Mouse (Mus musculus) adrenal gland, postnatal 36 days (tissue): ENCODE results near the gene Lcn10. TPM values are rescaled to one million over a fixed set of nuclear protein-coding genes. Genes with fewer than 3 reads are reported as not detected.
"Not testable (repeated sequence)": the region's sequence is repeated elsewhere in the genome, so short reads cannot be mapped to it uniquely, and the experiment has no call there.

Experiments used
- DNase-seq, 2 experiments: peaks; one replicate each; pipeline ENCODE4 v3.0.0; 2021; ENCODE audit warnings: mixed read lengths in 1 of 2
- long read RNA-seq, 2 experiments: library from polyadenylated mRNA; stranded (forward); transcript quantifications; one replicate each; pipeline ENCODE4 v2.0.0; 2021; ENCODE audit warnings: borderline sequencing depth in 2 of 2
- total RNA-seq, 2 experiments: library from RNA; stranded (reverse); gene quantifications; 2 replicates each; pipeline ENCODE4 v1.2.3; 2021

Lcn10 gene
- total RNA-seq, result not detected
- long read RNA-seq, experiment 1, result 0 reads
- long read RNA-seq, experiment 2, result 0 reads

- no peak for DNase-seq
Observed at GRCm38 (mm10) chr2:25682426-25682825, at the start of gene Lcn10. Lcn10 (plus strand) TSS chr2:25682726.

GRCm38 (mm10) chr2:25633616-25634015 is 48.9 kb upstream of the Lcn10 start:
- peak; percentile 49 to 75 for DNase-seq

GRCm38 (mm10) chr2:25634046-25634445 is 48.5 kb upstream of the Lcn10 start:
- DNase-seq, result peak; percentile 41 to 59

- peak; percentile 66 to 74 for DNase-seq
Observed at GRCm38 (mm10) chr2:25639890-25640289, 42.6 kb upstream of the Lcn10 start.

- DNase-seq, result no peak
Observed at GRCm38 (mm10) chr2:25652902-25653301, 29.6 kb upstream of the Lcn10 start, which contains the start of gene Lcn8. Lcn8 (plus strand) TSS chr2:25653120.

GRCm38 (mm10) chr2:25654502-25654901 is 28.0 kb upstream of the Lcn10 start:
- DNase-seq, result no peak

GRCm38 (mm10) chr2:25656691-25657090 is 25.8 kb upstream of the Lcn10 start:
- no peak for DNase-seq

- peak; percentile 62 to 66 for DNase-seq
Observed at GRCm38 (mm10) chr2:25657246-25657645, 25.3 kb upstream of the Lcn10 start.

GRCm38 (mm10) chr2:25657652-25658051 is 24.9 kb upstream of the Lcn10 start, which contains the start of gene Lcn5:
Lcn5 (plus strand) TSS chr2:25657952.
- no peak for DNase-seq

GRCm38 (mm10) chr2:25660279-25660678 is 22.2 kb upstream of the Lcn10 start:
- peak; percentile 19 to 30 for DNase-seq

GRCm38 (mm10) chr2:25661245-25661970 is 21.1 kb upstream of the Lcn10 start:
- peak in 1 of 2 experiments; percentile 44 for DNase-seq

- peak; percentile 83 to 84 for DNase-seq
Observed at GRCm38 (mm10) chr2:25663511-25663910, 19.0 kb upstream of the Lcn10 start.

GRCm38 (mm10) chr2:25664125-25664524 is 18.4 kb upstream of the Lcn10 start:
- DNase-seq, result no peak

- no peak for DNase-seq
Observed at GRCm38 (mm10) chr2:25666516-25666915, 16.0 kb upstream of the Lcn10 start.

- no peak for DNase-seq
Observed at GRCm38 (mm10) chr2:25676486-25676885, 6.0 kb upstream of the Lcn10 start, which contains the start of gene Lcn6. Lcn6 (plus strand) TSS chr2:25676786.

- DNase-seq, result no peak
Observed at GRCm38 (mm10) chr2:25679559-25679958, 3.0 kb upstream of the Lcn10 start.

- DNase-seq, result no peak
Observed at GRCm38 (mm10) chr2:25686941-25687340, 4.4 kb downstream of the Lcn10 start.

- DNase-seq, result peak; percentile 73 to 81
Observed at GRCm38 (mm10) chr2:25694605-25695004, 12.1 kb downstream of the Lcn10 start.

- DNase-seq, result peak; percentile 26 to 27
Observed at GRCm38 (mm10) chr2:25696951-25697350, 14.4 kb downstream of the Lcn10 start.

- DNase-seq, result no peak
Observed at GRCm38 (mm10) chr2:25698696-25699095, 16.2 kb downstream of the Lcn10 start.

- not testable (repeated sequence) for DNase-seq
Observed at GRCm38 (mm10) chr2:25699743-25700142, 17.2 kb downstream of the Lcn10 start, which contains the start of gene Obp2a. Obp2a (plus strand) TSS chr2:25700043.

- DNase-seq, result no peak
Observed at GRCm38 (mm10) chr2:25701001-25701400, 18.5 kb downstream of the Lcn10 start.

- peak in 1 of 2 experiments; percentile 32 for DNase-seq
Observed at GRCm38 (mm10) chr2:25703706-25704105, 21.2 kb downstream of the Lcn10 start.
